Mouse (Mus musculus) forelimb bud, embryonic 11.5 days (tissue): ENCODE measurements at regions not wholly inside any gene's neighbourhood (a gene's known extent, or its start where the extent isn't known, plus 50 kb on each side); places are given as distances from the start of the nearest gene placed in this dataset.

Experiments
- DNase-seq: peaks from one replicate; pipeline ENCODE4 v3.0.0-alpha.2; 2012; ENCODE audit warnings: low read depth, low spot score

DNA sequence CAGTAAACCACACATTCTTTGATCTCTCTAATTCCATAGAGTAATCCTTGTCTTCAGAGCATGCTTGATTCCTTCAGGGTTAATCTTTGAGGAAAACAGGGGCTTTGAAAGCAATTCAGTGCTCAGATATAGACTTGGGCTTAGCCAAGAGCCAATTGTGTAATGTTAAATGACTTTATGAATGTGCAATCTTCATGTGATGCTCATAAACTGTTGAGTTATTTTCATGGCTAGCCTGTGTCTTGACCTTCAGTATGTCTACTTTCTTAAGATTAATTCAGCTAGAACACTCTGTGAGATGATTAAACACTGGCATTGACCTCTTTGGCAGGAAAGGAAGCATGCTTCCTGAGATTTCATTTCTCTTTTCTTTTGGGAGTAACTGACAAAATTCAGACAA lies 147.8 kb downstream of the Gabrg2 start:
- no peak for DNase-seq

DNA sequence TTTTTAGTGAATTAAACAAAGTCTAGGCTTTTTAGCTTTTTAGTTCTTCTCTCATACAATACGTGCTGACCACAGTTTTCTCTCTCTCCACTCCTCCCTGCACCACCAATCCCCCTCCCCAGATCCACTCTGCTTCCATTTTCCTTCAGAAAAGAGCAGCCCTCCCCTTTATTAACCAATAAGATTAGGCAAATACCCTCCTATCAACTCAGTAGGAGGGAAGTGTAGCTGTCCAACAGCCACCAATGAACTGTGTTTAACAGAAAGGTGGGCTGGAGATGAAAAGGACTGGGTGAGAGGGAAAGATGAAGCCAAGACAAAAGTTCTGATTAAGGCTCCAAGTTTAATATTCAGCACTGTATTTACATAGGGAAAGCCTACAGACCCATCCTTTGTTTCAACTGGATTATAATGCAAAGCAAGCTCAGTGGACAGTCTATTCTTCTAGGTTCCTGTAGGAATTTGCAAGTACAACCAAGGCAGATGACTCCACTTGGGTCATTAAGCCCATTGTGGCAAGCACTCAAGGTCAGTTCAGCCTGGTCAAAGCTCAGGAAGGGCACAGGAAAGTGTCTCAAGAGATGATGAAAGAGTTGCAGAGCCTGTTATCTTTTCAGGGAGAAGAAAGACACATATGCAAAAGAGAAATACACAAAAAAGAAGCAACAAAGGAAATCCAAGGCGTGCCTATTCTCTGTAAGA lies 174.5 kb downstream of the Gabrg2 start:
- DNase-seq: no peak

DNA sequence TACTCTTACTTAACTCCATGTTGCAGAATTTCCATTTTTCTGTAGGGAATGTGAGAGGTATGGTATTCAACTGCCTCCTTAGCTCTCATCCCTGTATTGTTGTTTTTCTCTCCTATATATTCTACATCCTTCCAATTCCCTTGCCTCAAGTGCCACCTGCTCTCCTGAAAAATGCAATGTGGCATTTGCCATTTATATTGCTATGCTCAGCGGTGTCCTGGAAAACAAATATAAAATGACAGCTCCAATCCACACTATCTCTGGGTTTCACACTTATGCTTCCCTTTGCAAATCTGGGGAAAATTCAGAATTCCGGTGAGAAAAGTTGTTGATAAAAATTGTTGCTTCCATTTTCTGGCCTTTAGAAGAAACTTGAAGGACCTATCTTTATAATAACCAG lies 182.6 kb downstream of the Gabrg2 start:
- DNase-seq: no peak

DNA sequence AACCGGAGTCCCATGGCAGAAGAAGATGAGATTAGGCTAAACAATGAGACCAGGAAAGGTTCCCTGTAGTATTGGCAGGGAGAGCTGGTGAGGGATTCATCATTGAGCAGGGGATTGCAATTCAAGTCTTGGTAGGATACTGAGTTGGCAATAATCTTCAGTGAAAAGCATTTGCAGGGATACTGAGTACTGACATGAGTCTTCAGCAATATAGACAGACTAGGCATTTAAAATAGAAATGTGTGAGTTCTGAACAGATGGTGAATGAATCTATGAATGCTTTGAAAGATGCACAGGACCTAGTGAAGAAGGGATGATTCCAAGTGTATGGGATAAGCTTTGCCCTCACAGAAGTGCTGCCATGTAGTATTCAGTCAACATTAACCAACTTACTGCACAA lies 187.7 kb downstream of the Gabrg2 start:
- no peak for DNase-seq

DNA sequence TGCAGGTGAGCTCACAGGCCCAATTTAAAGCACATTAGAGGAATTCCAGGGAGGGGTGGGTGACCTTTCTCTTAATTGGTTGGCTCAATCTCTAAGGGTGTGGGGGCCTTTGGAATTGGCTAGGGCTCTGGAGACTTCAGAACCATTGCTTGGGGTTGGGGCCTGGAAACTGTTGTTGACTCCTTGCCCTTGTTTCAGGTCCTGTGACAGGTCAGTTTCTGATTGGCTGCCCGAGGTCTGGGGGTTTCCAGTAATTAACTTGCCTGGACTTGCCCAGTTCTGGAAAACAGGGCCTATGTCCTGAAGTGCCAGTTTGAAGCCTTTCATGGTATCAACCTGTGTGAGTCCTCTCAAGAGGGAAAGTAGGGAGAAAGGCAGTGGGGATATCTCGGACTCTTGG lies 191.8 kb downstream of the Gabrg2 start:
- DNase-seq: no peak

DNA sequence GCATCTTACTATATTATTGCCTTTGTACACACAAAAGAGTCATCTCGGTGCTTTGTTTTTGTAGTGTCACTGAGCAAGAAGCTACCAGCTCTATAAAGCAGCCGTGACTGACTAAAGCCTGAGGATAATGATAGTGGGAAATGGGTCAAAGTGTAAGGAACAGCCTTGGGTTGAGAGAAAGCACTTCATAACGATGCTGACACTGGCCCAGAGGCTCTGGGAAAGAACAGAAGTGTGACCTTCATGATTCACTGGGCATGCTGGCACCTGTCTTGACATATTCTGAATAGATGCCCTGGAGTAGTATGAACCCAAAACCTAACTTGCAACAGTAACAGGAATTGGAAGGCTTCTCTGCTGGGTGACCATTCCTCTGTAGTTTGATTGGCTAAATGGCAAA lies 208.5 kb downstream of the Gabrg2 start:
- DNase-seq: peak; percentile 1
